Mouse (Mus musculus) right cerebral cortex, adult 18-20 months (tissue): Measurements from ENCODE around the gene Akap8l.

ENCODE experiments used
- DNase-seq: peaks from one replicate; pipeline ENCODE4 v3.0.0; 2022; ENCODE audit warnings: mixed read lengths

Akap8l gene

DNA sequence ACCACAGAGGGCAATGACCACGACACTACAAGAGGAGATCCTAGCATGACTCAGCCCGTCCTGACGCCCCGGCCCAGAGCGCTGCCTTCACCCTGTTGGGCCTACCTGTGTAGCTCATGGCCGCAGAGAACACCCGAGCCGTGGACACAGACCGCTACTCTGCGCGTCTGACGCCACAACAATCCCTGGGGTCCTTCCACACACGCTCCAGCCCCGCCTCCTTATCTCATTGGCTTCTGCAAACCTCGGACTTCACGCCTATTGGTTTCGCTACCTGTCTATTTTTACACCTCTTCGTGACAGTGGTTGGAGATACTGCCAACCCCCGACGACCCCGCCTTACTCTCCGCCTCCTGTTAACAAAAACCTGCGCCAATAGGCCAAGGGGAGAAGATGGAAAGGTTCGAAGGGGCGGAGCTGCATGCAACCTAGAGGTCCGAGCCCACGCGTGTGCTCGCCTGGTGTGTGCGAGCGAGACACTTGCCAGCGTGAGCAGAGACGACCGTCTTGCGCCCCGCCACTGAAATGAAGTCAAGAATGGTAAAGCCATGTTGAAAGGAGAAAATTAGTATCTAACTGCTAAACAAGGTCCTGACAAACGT is at the start of gene Akap8l:
Akap8l (minus strand) TSS at position 226 of the 602 bp plus-strand sequence.
- DNase-seq, result peak; percentile 98

DNA sequence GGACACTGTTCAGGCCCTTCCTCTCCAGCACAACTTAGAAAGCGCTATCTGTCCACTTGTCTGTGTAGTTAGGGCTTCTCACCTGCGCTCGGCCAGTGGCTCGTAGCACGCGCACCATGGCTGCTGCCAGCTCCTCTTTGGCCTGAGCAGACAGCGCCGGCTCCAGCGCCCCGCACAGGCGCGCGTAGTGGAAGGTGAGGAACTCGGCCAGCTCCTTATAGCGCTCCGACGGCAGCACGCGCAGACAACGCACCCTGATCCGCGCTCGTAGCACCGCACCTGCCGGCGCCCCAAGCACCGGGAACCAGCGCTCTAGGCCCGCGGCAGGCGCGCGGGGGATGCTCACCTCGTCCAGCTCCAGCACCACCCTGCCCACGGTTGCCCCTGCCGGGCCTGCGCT is 45.9 kb upstream of the Akap8l start:
- no peak for DNase-seq

- no peak for DNase-seq
Observed at GRCm38 (mm10) chr17:32393944-32394343, 43.5 kb upstream of the Akap8l start.

DNA sequence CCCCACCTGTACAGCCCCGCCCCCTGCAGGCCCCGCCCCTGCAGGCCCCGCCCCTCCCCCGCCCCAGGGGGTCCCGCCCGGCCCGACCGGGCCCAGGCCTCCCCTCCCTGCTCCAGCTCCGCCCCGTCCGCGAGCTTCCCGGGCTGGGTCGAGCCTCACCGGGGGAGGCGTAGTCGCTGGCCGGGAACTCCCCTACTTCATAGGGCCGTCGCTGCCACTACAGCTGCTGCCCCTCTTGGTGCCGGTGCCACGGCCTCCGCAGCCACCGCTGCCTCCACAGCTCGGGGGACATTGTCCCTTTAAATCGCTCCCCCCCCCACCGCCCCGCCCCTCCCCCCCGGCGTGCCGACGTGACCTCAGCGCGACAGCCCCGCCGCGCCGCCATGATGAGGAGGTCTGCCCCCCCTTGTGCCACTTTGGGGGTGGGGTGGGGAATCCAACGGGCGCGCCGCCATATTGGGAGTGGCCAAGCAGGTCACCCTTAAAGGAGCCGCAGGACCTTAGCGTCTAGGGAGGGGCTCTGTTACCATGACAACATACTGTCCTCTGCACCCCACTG is 38.8 kb upstream of the Akap8l start, which contains the start of gene Wiz:
Wiz (minus strand) TSS at position 339 of the 559 bp plus-strand sequence.
- DNase-seq, result peak; percentile 94

- DNase-seq, result peak; percentile 23
Observed at GRCm38 (mm10) chr17:32388370-32389100, 38.1 kb upstream of the Akap8l start.

- DNase-seq, result no peak
Observed at GRCm38 (mm10) chr17:32387986-32388369, 37.6 kb upstream of the Akap8l start.

DNA sequence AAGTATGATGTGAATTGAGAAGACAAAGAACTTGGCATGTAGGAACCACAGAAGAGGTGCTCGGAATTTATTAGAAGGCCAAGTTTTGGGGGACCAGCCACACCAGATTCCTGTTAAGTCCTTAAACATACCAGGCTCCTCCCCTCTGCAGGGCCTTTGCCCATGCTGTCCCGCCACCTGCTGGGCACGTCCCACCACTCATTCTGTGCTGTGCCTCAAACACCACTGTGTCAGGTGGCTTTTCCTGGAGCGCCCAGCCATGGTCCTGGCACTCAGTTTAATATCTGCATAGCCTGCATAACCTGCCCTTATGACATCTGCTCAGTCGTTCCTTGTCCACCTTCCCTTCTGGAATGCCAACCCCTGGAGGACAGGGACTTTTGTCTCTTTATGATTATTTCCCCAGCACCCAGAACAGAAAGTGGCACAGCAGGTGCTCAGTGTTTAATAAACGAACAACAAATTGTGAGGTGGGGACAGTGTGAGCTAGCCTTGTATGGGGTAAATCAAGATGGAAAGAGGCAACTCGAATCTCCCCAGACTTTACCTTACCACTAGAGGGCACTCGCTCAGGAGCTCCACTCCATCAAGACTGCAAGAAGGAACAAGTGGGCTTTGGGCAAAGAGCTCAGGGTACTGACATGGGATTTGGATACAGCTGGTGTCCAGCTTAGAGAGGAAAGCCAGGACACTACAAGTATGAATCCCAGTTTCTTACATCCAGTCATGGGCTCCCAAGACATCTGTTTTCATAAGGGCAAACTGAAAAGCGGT is 36.4 kb upstream of the Akap8l start:
- DNase-seq, result peak; percentile 51

- DNase-seq, result no peak
Observed at GRCm38 (mm10) chr17:32383661-32384060, 33.3 kb upstream of the Akap8l start.

- no peak for DNase-seq
Observed at GRCm38 (mm10) chr17:32382576-32382975, 32.2 kb upstream of the Akap8l start.

DNA sequence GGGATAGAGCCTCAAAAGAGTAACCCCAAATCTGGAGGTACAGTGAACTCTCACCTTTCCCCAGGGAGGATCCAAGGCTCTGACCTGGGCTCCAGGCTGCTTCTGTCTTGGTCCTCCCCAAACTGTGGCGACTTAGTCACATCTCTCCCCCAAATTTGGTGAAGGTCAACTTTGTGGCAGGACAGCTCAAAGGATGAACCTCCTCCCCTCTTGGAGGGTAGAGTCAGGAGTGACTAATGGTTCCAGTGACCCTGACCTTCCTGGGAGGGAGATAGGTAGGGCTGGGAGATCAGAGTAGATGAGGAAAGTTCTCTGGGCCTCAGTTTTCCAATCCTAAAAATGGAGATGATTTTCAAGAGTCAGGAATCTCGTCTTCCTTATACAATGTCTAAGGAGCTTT is 28.4 kb upstream of the Akap8l start:
- no peak for DNase-seq

GRCm38 (mm10) chr17:32377137-32377536 is 26.7 kb upstream of the Akap8l start:
- no peak for DNase-seq

- no peak for DNase-seq
Observed at GRCm38 (mm10) chr17:32376475-32376874, 26.1 kb upstream of the Akap8l start.

DNA sequence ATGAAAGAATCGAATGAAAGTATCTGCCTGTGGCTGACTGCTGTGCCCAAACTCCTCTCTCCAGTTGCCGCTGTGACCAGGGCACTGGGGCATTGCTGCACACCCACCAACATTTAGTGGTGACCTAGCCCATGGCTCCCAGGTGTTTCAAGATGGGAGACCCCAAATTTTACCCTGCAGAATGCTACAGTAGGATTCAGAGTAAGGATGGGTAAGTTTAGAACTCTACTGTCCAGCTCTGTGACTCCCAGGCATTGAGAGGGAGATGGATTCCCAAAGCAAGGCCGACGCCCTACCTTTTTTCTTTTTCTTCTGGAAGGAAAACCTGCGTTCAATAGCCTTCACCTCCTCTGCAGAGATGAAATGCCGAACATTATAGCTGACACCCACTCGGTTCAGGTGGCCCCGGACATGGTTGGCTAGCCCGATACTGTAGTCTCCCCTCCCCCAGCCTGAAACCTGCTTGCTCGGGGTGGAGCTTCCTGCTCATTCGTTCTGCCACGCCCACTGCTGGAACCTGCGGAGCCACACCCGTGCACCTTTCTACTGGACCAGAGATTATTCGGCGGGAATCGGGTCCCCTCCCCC is 18.7 kb upstream of the Akap8l start:
- DNase-seq, result no peak

- DNase-seq, result no peak
Observed at GRCm38 (mm10) chr17:32367706-32368105, 17.3 kb upstream of the Akap8l start.

DNA sequence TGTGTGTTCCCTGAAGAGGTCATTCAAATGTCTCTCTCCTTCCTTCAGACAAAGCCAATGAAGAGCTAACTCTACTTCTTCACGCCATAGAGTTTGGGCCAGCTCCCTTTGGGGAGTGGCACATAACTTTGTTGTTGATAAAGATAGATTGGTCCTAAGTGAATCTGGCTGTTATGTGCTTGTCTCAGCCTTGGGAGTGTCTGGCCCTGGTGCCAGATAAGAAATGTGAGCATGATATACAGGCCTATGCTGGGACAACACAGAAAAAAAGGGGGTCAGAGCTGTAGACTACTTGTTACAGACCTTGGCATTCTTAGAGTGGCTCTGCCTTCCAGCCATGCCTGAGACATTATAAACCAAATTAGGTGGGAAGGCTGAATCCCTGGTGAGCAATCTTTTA is 14.9 kb upstream of the Akap8l start:
- DNase-seq, result no peak

GRCm38 (mm10) chr17:32364850-32365249 is 14.4 kb upstream of the Akap8l start:
- DNase-seq, result no peak

DNA sequence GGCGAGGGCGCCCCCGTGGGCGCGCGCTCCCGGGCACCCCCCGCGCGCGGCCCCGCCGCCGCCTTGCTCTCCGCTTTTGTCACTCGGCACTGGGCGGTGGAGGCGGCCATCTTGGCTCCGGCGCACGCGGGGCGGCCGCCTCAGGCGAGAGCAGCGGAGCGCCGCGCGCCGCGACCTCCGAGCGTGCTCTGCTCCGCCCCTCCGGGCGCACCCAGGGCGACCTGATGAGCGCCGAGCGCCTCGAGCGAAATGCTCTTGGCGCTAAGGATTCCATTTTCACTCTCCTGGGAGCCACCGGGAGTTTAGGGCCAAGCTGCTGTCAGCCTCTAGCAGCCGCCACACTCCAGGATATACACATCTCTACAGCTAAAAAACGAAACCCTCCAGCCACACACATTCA is 13.9 kb upstream of the Akap8l start:
- DNase-seq, result peak; percentile 92

DNA sequence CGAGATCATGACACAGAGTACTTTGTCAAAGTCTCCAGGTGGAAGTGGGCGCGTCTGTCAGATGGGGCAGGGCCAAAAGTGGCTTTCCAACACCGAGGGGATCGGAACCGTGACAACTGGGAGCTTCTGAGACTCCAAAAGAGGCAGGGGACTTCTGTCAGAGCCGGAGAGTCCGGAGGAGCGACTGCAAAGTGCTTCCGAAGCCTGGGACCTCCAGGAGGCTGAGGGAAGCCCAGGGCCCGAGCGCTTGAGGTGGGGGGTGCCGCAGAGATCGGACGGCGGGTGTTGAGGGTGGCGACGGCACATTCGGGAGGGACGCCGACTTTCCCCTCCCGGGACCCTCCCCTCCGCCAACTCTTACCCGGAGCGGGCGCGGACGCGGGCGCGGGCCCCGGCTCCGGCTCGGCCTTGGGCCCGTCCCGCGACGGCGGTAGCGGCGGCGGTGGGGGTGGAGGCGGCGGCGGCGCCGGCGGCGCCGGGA is 13.5 kb upstream of the Akap8l start:
- DNase-seq, result no peak

- no peak for DNase-seq
Observed at GRCm38 (mm10) chr17:32362686-32363085, 12.3 kb upstream of the Akap8l start.

GRCm38 (mm10) chr17:32359928-32360327 is 9.5 kb upstream of the Akap8l start:
- no peak for DNase-seq

- DNase-seq, result no peak
Observed at GRCm38 (mm10) chr17:32358943-32359340, 8.5 kb upstream of the Akap8l start.

- no peak for DNase-seq
Observed at GRCm38 (mm10) chr17:32358192-32358942, 8.0 kb upstream of the Akap8l start.
